Mouse (Mus musculus) myocyte (in vitro differentiated cells): ENCODE results near the gene Tex50.

Source experiments
- CEBPB ChIP-seq: IDR thresholded peaks from 2 replicates; pipeline ENCODE4 v1.6.1; 2011; ENCODE audit warnings: mild to moderate bottlenecking, moderate library complexity; ENCODE audit not compliant: poor library complexity, insufficient read depth, severe bottlenecking
- E2F4 ChIP-seq: IDR thresholded peaks from one replicate; pipeline ENCODE4 v1.6.1; 2011; ENCODE audit warnings: mild to moderate bottlenecking, control low read depth, moderate library complexity; ENCODE audit not compliant: insufficient read depth
- MAX ChIP-seq: IDR thresholded peaks from one replicate; pipeline ENCODE4 v1.6.1; 2011; ENCODE audit warnings: low read depth, mild to moderate bottlenecking, control low read depth
- MYOG ChIP-seq, 3 experiments: IDR thresholded peaks; one replicate each; pipeline ENCODE4 v1.6.1; 2011; ENCODE audit warnings: control low read depth in 2 of 3, low read depth in 2 of 3, mild to moderate bottlenecking in 2 of 3; ENCODE audit not compliant: insufficient read length in 2 of 3, control insufficient read depth in 1 of 3, insufficient read depth in 1 of 3
- POLR2A ChIP-seq: IDR thresholded peaks from one replicate; pipeline ENCODE4 v1.6.1; 2011; ENCODE audit warnings: low read depth, mild to moderate bottlenecking, control low read depth, moderate library complexity; ENCODE audit not compliant: insufficient read length
- POLR2AphosphoS2 ChIP-seq: IDR thresholded peaks from one replicate; pipeline ENCODE4 v1.6.1; 2011; ENCODE audit warnings: low read depth, control low read depth; ENCODE audit not compliant: insufficient read length
- REST ChIP-seq: IDR thresholded peaks from one replicate; pipeline ENCODE4 v1.6.1; 2011; ENCODE audit warnings: mild to moderate bottlenecking, control low read depth, moderate library complexity; ENCODE audit not compliant: insufficient read depth, insufficient read length
- TCF12 ChIP-seq: IDR thresholded peaks from one replicate; pipeline ENCODE4 v1.6.1; 2011; ENCODE audit warnings: mild to moderate bottlenecking, control low read depth; ENCODE audit not compliant: poor library complexity, insufficient read depth, severe bottlenecking
- USF1 ChIP-seq: IDR thresholded peaks from one replicate; pipeline ENCODE4 v1.6.1; 2011; ENCODE audit warnings: low read depth, mild to moderate bottlenecking, control low read depth, moderate library complexity

GRCm38 (mm10) chr1:161190253-161190910 lies 31.3 kb upstream of the Tex50 start:
- TF ChIP-seq POLR2A (no peak), MAX (no peak), POLR2AphosphoS2 (no peak), USF1 (no peak), TCF12 (no peak), REST (no peak), CEBPB (no peak), E2F4 (no peak), MYOG (IDR thresholded peaks at IDR 0.05; ENCODE audit: control insufficient read depth in 1 of 3, insufficient read depth in 1 of 3, insufficient read length in 2 of 3, low read depth in 2 of 3) (no peak)
